Comparison of ENCODE assay signal across 15 mouse cellular contexts in the genomic region with DNA sequence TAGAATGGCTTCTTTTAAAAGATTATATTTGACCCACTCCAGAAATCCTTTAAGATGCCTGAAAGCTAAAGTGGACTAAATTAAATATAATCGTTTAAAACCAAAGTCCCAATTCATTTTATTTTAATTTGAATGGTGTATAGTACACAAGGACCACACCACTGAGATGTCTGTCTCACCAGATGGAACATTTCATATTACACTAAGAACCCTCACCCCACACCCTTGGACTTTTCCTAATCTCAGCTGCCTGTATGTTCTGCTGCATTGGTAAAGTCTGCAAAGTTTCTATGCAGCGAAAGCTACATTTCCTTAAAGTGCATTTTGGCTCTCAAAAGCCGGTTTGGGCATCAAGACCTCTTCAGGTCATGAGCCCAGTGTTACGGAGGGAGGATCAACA.
"Had no signal": no experiment of that assay in that cellular context is flagged by ENCODE, and none has a peak within 500 bp of the region (broad histone marks: within the 10 kb centered on the region; RNA-seq: fewer than 3 reads in every experiment).

No protein-coding gene starts in this region.

- H3K27ac ChIP-seq: neural tube, embryonic 15.5 days; stomach, embryonic 15.5 days; stomach, postnatal 0 days had no signal

- H3K36me3 ChIP-seq: neural tube, embryonic 15.5 days; stomach, embryonic 15.5 days had no signal

- DNase-seq: retina, postnatal 1 day; right cerebral cortex, adult 18-20 months; right cerebral cortex, postnatal 14 days; right cerebral cortex, postnatal 25 days; right cerebral cortex, postnatal 4 days; spleen, adult 18-20 months; thymus, adult 18-20 months; thymus, adult 2 months; thymus, postnatal 14 days; thymus, postnatal 25 days; thymus, postnatal 36 days; thymus, postnatal 4 days had no signal

- H3K4me3 ChIP-seq: neural tube, embryonic 15.5 days; stomach, embryonic 15.5 days had no signal

- H3K9ac ChIP-seq: neural tube, embryonic 15.5 days; stomach, embryonic 15.5 days had no signal

- H3K4me2 ChIP-seq: neural tube, embryonic 15.5 days; stomach, embryonic 15.5 days had no signal

- H3K27me3 ChIP-seq: neural tube, embryonic 15.5 days; stomach, embryonic 15.5 days had no signal

- H3K4me1 ChIP-seq: neural tube, embryonic 15.5 days; stomach, embryonic 15.5 days had no signal

- H3K9me3 ChIP-seq: neural tube, embryonic 15.5 days; stomach, embryonic 15.5 days had no signal
